Mouse (Mus musculus) embryonic facial prominence, embryonic 11.5 days (tissue): ENCODE results near the gene Akap12. TPM values are rescaled to one million over a fixed set of nuclear protein-coding genes. Genes with fewer than 3 reads are reported as not detected.

Experiments used
- ATAC-seq: fragments of 200-750 bp; cut with Nextera tagmentation; replicated peaks from 2 replicates; pipeline ENCODE4 v1.8.0; 2017; ENCODE audit warnings: low read depth; ENCODE audit not compliant: insufficient number of reproducible peaks, low FRiP score, low TSS enrichment
- DNase-seq: peaks from one replicate; pipeline ENCODE4 v3.0.0-alpha.2; 2015; ENCODE audit warnings: low spot score
- H3K27ac ChIP-seq: fragments of 300-500 bp; sonication (generic); replicated peaks from 2 replicates; pipeline ENCODE4 v1.5.1; 2014; ENCODE audit warnings: mild to moderate bottlenecking, low read depth, low read length, control low read depth
- H3K27me3 ChIP-seq: fragments of 300-500 bp; sonication (generic); 2 replicates; pipeline ENCODE4 v1.6.1; 2014; ENCODE audit warnings: mild to moderate bottlenecking, low read length, moderate library complexity, mixed read lengths; ENCODE audit not compliant: control insufficient read depth, insufficient read depth
- H3K36me3 ChIP-seq: fragments of 300-500 bp; sonication (generic); replicated peaks from 2 replicates; pipeline ENCODE4 v1.6.1; 2014; ENCODE audit warnings: low read depth, mild to moderate bottlenecking, low read length, moderate library complexity, mixed read lengths; ENCODE audit not compliant: control insufficient read depth, insufficient read depth
- H3K4me1 ChIP-seq: fragments of 300-500 bp; sonication (generic); 2 replicates; pipeline ENCODE4 v1.6.1; 2014; ENCODE audit warnings: low read length, mixed read lengths; ENCODE audit not compliant: control insufficient read depth, insufficient read depth
- H3K4me2 ChIP-seq: fragments of 300-500 bp; sonication (generic); 2 replicates; pipeline ENCODE4 v1.6.1; 2014; ENCODE audit warnings: low read depth, mild to moderate bottlenecking, control low read depth, low read length, moderate library complexity
- H3K4me3 ChIP-seq: fragments of 300-500 bp; sonication (generic); 2 replicates; pipeline ENCODE4 v1.5.1; 2014; ENCODE audit warnings: low read depth, low read length, control low read depth
- H3K9ac ChIP-seq: fragments of 300-500 bp; sonication (generic); replicated peaks from 2 replicates; pipeline ENCODE4 v1.6.1; 2014; ENCODE audit warnings: mild to moderate bottlenecking, control low read depth, low read length
- H3K9me3 ChIP-seq: fragments of 300-500 bp; sonication (generic); replicated peaks from 2 replicates; pipeline ENCODE4 v1.6.1; 2016; ENCODE audit warnings: mild to moderate bottlenecking, low read length, inconsistent platforms, mixed read lengths; ENCODE audit not compliant: control insufficient read depth
- WGBS: fragments of 180-500 bp; shearing (Covaris S2); extraction: QIAGEN DNeasy Blood & Tissue Kit; methylation state at CpG from one replicate; pipeline ENCODE4 v1.1.7; 2014; 5-methylcytosine and 5-hydroxymethylcytosine counted together
- polyA plus RNA-seq: library from polyadenylated mRNA; unstranded; fragments of >200 nt; fragmentation: Nextera tagmentation; extraction: Ambion mirVana; gene quantifications from 2 replicates; pipeline ENCODE4 v1.2.1, GENCODE M21; 2014

Gene Akap12
- polyA plus RNA-seq, 1 experiment from 2014 or later = 24.4 TPM

GRCm38 (mm10) chr10:4347136-4347492 lies 80.9 kb downstream of the Akap12 start:
- Histone ChIP-seq H3K4me2 (peak overlapping the region; percentile 70), H3K36me3 (no peaks in the 10 kb centered on the region), H3K9ac (peak overlapping the region; percentile 52; the same call in 1 of the 2 replicates), H3K9me3 (no peaks in the 10 kb centered on the region), H3K4me3 (no peak overlapping the region), H3K27ac (no peak overlapping the region), H3K27me3 (no peaks in the 10 kb centered on the region), H3K4me1 (no peaks in the 10 kb centered on the region)
- WGBS = 63% methylated on average over 4 of the region's 4 CpGs
- peak; percentile 66 for ATAC-seq
- DNase-seq = no peak

GRCm38 (mm10) chr10:4347591-4347990 lies 81.4 kb downstream of the Akap12 start:
- no peak overlapping the region for H3K27ac ChIP-seq
- H3K4me3 ChIP-seq = no peak overlapping the region
- H3K27me3 ChIP-seq = no peaks in the 10 kb centered on the region
- H3K4me2 ChIP-seq = no peak overlapping the region
- no peak overlapping the region for H3K9ac ChIP-seq
- no peak for DNase-seq
- H3K9me3 ChIP-seq = no peaks in the 10 kb centered on the region
- 96% methylated on average over 14 of the region's 14 CpGs for WGBS
- no peak for ATAC-seq
- no peaks in the 10 kb centered on the region for H3K36me3 ChIP-seq
- no peaks in the 10 kb centered on the region for H3K4me1 ChIP-seq

- no peak for DNase-seq
Measured at GRCm38 (mm10) chr10:4354371-4355260, 88.4 kb downstream of the Akap12 start.

GRCm38 (mm10) chr10:4355882-4356451 lies 89.8 kb downstream of the Akap12 start:
- Histone ChIP-seq H3K4me2 (no peak overlapping the region), H3K36me3 (no peaks in the 10 kb centered on the region), H3K27me3 (no peaks in the 10 kb centered on the region), H3K9me3 (no peaks in the 10 kb centered on the region), H3K9ac (no peak overlapping the region), H3K4me3 (no peak overlapping the region), H3K27ac (no peak overlapping the region), H3K4me1 (no peaks in the 10 kb centered on the region)
- ATAC-seq = no peak
- DNase-seq = no peak
- WGBS = 92% methylated on average over 19 of the region's 19 CpGs

More at GRCm38 (mm10) chr10:4354371-4355260, 88.4 kb downstream of the Akap12 start:
- ATAC-seq = no peak
- H3K4me2 ChIP-seq = no peak overlapping the region
- 87% methylated on average over 38 of the region's 38 CpGs for WGBS
- H3K9ac ChIP-seq = no peak overlapping the region
- no peaks in the 10 kb centered on the region for H3K9me3 ChIP-seq
- H3K36me3 ChIP-seq = no peaks in the 10 kb centered on the region
- no peak overlapping the region for H3K27ac ChIP-seq
- no peaks in the 10 kb centered on the region for H3K4me1 ChIP-seq
- H3K4me3 ChIP-seq = no peak overlapping the region
- no peaks in the 10 kb centered on the region for H3K27me3 ChIP-seq

GRCm38 (mm10) chr10:4356640-4357039 lies 90.5 kb downstream of the Akap12 start:
- no peak overlapping the region for H3K27ac ChIP-seq
- no peaks in the 10 kb centered on the region for H3K27me3 ChIP-seq
- no peaks in the 10 kb centered on the region for H3K36me3 ChIP-seq
- H3K9ac ChIP-seq = no peak overlapping the region
- ATAC-seq = no peak
- 71% methylated on average over 5 of the region's 5 CpGs for WGBS
- no peak overlapping the region for H3K4me2 ChIP-seq
- no peaks in the 10 kb centered on the region for H3K4me1 ChIP-seq
- no peaks in the 10 kb centered on the region for H3K9me3 ChIP-seq
- H3K4me3 ChIP-seq = no peak overlapping the region
- DNase-seq = no peak

GRCm38 (mm10) chr10:4357435-4357834 lies 91.3 kb downstream of the Akap12 start:
- no peak overlapping the region for H3K4me2 ChIP-seq
- 90% methylated on average over 10 of the region's 10 CpGs for WGBS
- no peak overlapping the region for H3K4me3 ChIP-seq
- H3K9me3 ChIP-seq = no peaks in the 10 kb centered on the region
- H3K9ac ChIP-seq = no peak overlapping the region
- DNase-seq (no peak), ATAC-seq (no peak)
- no peaks in the 10 kb centered on the region for H3K4me1 ChIP-seq
- no peaks in the 10 kb centered on the region for H3K27me3 ChIP-seq
- no peak overlapping the region for H3K27ac ChIP-seq
- H3K36me3 ChIP-seq = no peaks in the 10 kb centered on the region

GRCm38 (mm10) chr10:4364618-4365017 lies 98.4 kb downstream of the Akap12 start:
- ATAC-seq = no peak
- no peaks in the 10 kb centered on the region for H3K27me3 ChIP-seq
- 93% methylated on average over 3 of the region's 3 CpGs for WGBS
- peaks cover 5% of the 10 kb centered on the region for H3K36me3 ChIP-seq
- DNase-seq = no peak
- no peak overlapping the region for H3K4me3 ChIP-seq
- no peak overlapping the region for H3K27ac ChIP-seq
- no peak overlapping the region for H3K4me2 ChIP-seq
- no peaks in the 10 kb centered on the region for H3K4me1 ChIP-seq
- no peak overlapping the region for H3K9ac ChIP-seq
- H3K9me3 ChIP-seq = no peaks in the 10 kb centered on the region

- Histone ChIP-seq H3K4me2 (no peak overlapping the region), H3K4me1 (no peaks in the 10 kb centered on the region), H3K9me3 (no peaks in the 10 kb centered on the region), H3K27me3 (no peaks in the 10 kb centered on the region), H3K4me3 (no peak overlapping the region), H3K27ac (no peak overlapping the region), H3K36me3 (peaks cover 5% of the 10 kb centered on the region), H3K9ac (no peak overlapping the region)
- 90% methylated on average over 11 of the region's 11 CpGs for WGBS
- DNase-seq (no peak), ATAC-seq (no peak)
Measured at GRCm38 (mm10) chr10:4370105-4370504, 103.9 kb downstream of the Akap12 start.
